Mouse (Mus musculus) thymus, postnatal 10 days (tissue): Measurements from ENCODE around the gene Car10.

ENCODE experiments used
- DNase-seq, 2 experiments: peaks; one replicate each; pipeline ENCODE4 v3.0.0; 2021; ENCODE audit warnings: low spot score in 2 of 2

The Car10 gene

DNA sequence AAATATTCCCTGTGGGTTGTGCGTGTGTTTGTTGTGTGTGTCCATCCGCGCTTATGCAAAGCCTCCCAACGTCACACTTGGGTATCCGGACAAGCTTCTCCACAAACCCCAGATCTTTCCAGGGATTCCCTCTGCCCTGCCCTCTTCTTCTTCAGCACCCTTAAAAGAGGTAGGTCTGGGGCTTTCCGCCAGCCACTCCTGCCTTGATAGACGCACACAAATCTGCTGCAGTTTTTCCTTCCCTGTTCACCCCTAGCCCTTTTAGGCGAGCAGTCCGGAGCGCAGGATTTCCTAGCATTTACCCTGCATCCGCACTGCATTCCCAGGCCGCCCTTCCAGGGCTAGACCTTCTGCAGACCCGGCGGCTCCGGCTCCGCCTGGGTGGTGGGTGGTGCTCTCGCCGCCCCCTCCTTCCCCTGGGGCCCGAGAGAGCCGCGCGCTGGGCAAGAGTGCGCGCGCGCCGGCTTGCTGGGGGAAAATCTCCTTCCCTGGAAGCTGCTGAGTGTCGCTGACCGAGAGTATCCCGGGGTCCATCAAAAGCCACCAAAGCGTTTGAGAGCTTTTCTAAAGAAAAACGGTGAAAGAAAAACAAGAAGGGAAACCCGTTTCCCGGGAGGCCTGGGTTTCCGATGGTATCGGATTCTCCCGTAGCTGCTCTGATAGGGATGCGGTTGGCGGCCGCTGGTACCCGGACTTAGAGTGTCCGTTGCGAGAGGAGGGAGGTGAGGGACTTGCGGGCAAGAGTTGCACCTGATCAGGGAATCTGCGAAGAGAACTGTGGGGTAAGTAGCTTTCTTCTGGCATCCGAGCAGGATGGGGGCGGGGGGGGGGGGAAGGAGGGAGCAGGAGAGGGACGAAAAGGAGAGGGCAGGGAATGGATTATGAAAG, at the start of gene Car10:
TSS of gene Car10 (plus strand) at position 88 of the 888 bp plus-strand sequence.
- no peak for DNase-seq

DNA sequence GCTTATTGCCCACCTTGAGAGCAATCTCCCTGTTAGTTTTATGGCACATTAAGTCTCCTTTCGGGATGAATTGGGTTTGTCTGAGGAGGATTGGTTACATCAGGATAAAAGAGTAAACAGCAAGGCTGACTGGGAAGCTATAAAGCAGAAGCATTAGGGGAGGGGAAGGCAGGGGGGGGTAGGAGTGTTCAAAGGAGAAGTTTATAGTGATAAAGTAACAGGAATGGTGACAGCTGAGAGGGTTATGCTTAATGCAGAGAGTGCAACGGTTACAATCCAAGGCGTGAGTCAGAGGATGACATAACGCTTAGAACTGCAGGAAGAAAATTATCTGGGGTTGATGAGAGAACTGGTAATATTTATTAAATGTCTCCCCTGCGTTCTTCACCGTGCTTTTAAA, 32.8 kb upstream of the Car10 start:
- DNase-seq: no peak

DNA sequence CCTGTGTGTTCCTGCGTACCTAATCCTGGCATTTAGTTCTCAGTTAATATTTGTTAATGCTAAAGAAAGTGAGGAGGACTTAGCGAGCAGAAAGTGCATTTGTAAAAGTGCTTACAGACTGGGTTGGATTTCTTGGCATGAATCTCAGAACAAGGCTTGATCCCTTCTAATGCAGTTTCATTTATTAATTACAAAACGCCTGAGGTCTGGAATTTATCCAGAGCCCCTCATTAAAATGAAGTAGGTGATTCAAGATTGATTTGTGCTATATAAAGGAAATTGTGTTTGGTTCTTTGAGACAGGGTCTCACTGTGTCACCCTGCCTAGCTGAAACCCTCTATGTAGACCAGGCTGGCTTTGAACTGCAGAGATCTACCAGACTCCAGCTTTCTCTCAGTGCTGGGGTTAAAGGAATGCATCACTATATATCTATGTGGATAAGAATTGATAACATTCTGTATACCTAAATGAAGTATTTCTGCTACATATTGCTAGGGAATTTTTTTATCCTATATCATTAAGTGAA, 32.1 kb upstream of the Car10 start:
- DNase-seq: no peak

DNA sequence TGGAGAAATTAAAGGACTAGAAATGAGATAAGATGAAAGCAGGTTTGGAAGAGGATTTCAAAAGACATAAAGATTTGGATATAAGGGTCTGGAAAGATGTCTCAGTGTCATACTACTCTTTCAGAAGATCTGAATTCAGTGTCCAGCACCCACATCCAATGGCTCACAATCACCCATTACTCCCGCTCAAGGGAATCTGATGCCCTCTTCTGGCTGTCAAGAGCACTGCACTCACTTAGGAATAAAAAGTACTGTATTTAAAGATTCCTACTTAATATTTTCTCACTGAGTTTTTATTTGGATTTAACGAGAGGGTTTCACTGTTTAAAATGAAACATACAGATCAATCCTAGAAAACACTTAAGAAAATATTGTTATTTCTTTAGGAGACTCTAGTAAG, 2.2 kb upstream of the Car10 start:
- DNase-seq: no peak

DNA sequence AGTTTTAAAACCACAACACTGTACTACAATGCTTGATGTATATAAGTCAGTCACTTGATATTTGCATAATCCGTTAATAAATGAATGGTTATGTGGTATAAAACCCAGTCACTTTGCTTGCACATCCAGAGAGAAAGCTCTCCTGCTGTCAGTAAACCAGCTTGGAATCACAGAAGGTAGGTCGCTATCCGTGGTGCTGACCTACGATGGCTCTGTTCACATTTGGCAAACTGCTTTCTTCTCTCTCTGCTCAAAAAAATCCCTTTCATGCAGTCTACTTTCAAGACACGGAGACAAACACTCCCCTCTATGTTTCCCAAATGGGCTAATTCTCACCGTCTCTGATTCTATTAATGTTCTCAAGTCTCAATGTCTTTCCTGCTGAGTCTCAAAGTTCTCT, 827 bp upstream of the Car10 start:
- DNase-seq: no peak

DNA sequence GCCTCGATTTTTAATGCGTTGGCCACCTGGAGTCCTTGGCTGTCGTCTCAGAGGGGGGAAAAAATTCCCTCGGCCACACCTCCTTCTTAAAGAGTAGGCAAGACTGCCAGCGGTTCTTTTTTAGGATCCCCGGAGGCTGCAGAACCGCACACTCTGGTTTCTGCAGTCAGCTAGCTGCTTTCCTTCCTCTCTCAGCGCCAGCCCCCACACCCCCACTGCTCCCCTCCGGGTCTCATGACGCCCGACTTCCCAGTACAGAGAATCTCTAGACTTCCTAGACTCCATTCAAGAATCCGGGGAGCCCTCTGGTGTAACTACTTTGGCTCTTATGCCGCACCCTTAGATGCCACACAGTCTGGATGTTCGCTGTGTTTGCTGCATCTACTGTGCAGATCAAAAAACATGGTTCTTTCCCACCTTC, 387 bp upstream of the Car10 start:
- DNase-seq: no peak

DNA sequence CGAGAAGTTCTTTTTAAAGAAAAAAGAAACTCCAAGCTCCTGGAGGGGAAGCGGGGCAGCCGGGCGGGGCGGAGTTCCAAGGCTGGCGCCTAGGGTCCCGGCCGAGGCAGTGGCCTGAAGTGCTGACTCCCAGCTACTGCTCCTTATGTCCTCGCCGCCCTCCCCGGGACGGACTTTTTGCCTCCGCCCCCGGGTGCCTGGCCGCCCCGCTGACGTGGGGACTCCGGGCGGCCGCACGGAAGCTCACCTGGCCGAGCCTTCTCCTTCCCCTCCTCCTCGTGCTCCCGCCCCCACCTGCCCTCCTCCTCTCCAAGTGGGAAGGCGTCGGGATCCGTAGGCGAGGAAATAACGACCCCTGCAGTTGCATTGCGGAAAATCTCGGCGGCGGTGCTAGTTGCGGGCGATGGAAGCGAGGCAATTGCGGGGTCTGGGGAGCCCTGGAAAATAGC, 1.1 kb downstream of the Car10 start:
- no peak for DNase-seq

DNA sequence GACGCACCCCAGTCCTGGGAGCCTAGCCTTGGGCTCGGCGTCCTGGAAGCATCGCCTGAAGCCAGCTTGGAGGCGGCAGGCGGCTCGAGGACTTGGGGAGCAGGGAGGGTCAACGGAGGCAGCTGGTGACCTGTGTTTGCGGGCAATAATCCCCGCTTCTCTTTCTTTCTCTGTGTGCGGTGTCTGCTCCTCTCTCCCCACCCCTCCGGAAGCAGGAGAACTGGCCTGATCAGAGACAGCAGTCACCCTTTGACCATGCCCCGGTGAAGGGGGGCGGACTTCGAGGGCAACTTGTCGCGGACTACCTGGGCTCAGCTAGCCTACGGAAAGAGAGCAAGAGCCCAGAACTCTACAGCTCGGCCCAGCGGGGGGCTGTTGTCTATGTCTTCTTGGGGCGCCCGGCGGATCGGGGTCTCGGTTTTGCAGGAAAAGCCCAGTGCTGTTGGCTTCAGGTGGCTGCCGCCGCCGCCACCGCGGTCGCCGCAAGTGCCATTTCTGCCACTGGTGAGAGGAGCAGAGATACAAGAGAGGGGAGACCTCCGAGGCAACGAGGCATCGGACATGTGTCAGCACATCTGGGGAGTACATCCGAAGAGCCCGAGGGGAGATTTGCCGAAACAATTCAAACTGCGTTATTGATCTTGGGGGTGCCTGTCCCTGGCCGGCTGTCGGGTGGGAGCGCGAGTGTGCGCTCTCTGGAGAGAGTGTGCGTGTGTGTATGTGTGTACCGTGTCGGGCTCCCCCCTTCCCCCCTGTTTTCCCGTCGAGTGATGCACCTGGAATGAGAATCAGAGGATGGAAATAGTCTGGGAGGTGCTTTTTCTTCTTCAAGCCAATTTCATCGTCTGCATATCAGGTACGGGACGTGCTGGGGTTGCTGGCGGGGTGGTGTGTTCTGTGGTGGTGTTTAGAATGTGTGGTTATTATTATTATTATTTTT, 1.9 kb downstream of the Car10 start:
- DNase-seq: no peak

DNA sequence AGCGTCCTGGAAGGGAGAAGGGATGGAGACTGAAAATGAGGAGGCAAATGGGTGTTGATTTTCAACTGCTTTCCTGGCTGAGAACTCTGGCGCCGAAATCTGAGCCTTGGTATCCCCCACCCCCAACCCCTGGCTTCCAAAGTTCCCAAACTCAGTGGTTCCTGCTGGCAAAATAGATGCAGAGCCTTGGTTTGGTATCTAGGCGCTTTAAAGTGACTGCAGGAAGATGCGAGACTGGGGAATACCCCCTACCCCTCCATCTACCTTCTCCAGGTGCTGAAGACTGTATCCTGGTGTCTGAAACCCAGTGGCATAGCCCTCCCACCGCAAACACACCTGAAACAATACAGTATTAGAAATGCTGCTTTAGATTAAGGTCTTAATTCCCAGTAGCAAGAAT, 2.8 kb downstream of the Car10 start:
- DNase-seq: no peak

DNA sequence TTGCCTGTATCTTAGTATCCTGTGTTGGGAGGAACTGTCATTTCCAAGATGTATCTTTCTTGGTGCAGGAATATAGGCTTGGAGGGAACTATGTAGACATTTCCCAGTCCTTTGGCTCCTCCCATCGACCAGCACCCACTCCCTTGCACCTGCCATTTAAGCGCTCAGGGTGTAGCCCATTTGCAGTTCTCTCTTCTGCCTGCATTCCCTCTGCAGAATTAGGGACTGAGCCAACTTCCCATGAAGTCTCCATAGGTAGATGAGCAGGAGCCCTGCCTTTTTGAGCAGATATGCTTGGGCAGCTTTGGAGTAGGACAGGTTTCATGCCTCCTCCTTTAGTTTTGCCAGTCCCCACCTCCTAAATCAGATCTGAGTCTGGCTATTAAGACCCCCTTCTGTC, 3.3 kb downstream of the Car10 start:
- DNase-seq: no peak

DNA sequence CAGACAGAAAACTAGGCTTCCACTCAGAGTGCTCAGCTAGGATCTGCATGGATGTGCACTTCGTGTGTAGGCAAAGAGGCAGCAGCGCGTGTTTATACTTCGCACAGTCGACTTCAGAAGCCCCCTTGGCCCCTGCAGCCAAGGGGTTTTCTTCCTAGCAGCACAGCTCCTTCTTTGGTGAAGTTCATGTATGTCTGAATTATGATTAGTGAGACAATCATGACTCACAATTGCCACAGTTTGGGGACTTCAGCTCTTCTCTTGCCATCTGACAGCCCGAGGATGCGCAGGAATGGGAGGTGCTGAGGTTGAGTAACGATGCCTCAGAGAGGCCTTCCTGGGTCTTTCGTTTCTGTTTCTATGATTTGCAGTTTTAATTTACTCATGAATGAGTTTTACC, 4.5 kb downstream of the Car10 start:
- no peak for DNase-seq

DNA sequence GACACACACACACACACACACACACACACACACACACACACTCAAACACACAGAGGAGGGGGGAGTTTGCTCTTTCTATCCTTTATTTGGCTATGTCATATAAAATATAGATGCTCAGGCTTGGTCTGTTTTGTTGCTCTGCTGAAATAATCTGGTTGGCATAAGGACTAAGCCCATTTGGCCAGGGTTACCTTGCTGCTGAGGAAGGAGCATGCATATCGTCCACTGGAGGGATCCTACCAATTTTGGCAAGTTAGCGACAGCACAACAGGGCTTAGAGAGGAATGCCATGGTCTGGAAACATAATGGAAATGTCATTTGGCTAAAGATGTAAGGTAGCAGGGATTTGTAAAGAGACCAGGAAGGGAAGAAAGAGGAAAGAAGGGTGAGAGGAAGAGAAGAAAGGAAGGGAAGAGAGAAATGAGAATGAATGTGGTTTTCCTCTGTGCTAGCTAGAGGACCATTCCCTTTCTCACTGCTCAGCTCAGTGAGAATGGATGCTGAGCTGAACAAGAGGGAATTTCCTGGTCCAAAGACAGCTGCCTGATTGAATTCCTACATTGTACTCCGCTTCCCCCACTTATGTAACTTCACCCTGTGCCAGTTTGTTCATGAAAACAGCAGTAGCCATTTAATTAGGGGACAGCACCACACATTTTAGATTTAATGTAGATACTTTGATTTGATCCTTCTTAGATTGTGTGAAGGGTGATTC, 5.4 kb downstream of the Car10 start:
- no peak for DNase-seq

DNA sequence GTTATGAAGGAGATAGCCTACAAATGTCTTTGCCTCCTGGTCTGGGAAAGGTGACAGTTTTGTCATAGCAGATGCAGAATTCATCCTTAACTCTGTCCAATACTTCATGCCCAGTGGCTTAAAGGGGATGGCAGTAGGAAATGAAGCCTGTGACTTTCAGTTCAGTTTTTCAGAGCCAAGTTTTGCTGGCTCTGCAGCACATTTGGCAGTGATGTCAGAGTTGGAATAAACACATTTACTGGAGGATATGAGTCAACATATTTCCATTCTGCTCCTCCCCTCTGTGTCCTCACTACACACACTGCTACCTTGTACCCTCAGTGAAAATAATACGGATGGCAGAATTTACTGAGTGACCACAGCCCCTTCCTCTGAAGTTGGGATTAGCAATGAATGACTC, 11.6 kb downstream of the Car10 start:
- DNase-seq: no peak

DNA sequence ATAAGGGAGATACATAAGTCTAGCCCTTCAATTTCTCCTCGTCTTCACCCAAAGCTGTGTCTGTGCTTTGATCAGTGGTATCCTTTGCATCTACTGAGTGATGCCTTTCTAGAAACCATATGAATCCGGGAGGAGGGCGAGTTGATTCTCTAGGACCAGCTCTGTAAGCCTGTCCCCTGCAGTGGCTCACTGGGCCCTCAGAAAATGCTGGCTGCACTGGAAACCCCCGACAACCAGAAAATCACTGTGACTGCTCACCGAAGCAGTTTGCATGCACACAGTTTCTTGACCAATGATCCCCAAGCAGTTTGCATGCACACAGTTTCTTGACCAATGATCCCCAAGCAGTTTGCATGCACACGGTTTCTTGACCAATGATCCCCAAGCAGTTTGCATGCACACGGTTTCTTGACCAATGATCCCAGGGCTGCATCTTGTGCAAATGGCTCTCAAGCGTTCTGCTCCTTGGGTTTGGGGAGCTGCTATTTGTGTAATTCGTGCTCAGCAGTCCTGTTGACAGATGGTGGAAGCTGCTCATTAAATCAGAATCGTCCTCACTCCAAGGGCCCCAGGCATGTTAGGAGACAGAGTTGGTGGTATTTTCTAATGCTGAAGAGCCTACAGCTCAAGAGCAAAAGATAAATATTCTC, 23.1 kb downstream of the Car10 start:
- no peak for DNase-seq

DNA sequence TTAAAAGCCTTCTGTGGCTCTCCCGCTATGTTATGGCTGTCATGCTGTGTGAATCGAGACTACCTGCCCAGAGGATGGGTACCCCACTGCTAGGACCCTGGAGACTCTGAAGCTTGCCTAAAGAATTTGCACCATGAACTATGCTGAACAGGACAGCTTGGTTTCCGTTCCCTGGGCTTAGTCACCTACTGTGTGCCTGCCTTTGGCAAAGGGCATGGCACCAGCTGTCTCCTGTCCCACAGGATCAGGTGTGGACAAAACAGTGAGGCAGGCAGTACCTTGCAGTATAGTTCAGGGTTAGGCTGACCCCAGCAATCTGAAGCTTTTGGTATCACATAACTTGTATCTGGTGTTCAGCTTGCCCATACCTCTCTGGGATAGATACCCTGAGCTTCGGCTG, 25.9 kb downstream of the Car10 start:
- DNase-seq: no peak

DNA sequence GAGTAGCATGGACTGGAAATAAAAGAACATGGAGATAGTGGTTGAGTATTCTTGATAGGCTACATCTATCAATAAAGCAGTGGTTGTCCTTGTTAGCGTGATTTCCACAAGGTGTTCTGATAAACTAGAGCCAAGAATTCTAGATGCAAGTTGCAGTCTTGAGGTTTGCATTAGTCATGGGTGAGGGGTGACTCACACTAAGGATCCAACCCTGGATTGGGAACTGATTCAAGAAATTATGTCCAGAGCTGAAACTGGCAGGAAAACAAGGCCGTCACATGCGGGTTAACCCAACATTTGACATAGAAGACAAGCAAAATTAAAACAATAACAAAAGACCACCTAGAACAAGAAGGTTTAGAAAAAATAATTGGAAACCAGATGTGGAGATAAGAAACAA, 28.6 kb downstream of the Car10 start:
- DNase-seq: no peak

DNA sequence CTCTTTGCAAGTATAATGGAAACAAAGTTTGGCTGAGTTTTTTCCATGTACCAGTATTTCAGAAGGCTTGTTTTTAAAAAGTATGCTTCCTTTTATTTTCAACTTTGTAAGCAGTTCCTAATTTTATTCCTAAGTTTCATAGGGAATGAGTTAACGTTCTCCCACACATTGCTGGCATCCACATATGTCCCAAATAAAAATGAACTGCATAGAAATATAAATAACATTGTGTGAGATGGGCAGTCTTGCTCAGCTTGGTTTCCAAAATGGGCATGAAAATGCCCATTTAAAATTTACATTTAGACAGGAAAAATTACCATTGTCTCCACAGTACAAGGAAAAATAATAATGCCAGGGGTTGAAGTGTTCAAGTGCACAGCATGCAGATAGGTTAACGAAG, 30.7 kb downstream of the Car10 start:
- DNase-seq: no peak

DNA sequence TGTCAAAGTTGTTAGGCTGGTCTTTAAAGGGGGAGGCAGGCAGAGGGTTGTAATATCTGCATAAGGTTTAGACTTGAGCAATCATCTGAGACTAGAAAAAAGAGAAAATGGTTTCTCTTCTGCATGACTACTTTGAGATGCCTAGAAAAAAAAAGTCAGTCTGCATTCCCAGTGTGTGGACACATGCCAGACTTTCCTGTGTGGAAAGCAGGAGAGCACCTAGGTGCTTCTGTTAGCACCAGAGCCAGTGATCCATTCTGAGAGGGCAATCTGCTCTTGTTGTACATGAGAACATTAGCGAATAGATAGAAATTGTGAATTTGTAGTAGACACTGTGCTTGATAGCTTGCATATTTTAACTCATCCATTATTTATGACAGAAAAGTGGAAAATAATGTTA, 40.0 kb downstream of the Car10 start:
- DNase-seq: no peak

DNA sequence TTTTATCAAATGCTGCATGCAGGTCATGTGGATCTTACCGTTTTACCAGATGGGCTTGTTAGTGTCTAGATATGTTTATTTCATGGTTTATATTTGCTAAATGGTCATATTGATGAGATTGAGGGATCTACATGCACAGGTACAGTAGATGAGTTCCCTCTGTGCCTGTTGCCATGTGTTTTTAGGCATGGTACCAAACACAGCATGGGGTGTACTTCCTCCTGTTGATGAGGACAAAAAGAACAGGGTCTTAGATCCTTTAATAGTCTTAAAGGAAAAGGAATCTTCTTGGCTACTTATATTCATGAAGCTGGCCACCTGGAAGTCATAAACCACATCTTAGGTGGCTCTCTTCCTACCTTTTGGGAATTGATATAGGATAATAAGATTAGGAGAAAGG, 43.9 kb downstream of the Car10 start:
- DNase-seq: no peak

DNA sequence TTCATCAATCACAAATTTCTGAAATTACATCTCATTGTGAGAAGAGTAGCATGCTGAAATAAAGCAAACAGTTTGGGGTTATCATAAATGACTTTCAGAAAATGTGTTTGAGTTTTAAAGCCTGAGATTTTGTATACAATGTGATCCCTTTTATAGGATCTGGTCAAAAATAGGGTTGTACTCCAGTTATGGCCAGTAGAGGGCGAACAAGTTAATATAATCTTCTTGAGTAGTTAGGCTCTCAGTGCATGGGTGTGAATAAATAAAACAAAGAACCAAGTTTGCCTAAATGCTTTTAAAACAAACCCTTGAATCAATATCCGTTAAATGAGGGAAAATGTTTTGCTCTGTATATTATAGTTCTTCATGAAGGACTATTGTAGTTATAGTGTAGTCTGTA, 46.7 kb downstream of the Car10 start:
- no peak for DNase-seq

DNA sequence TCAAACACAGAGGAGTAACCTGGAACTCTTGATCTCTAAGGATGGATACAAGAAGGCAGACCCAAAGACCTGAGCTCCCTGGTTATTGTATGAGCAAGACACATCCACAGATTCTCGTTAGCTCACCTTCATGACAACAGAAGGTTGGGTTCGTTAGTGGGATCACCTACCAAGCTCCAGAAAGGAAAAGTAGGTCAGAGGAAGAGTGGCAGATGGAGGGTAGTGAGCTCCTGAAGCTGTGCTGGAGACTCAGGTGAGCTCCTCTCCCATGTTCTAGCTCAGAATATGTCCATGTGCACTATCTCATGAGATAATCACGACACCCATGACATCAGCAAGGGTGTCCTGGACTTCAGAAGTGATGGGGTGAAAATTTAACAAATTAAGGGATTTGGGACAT, 57.1 kb downstream of the Car10 start:
- no peak for DNase-seq
